Mouse (Mus musculus) liver, embryonic 16.5 days (tissue): ENCODE results near the gene Ccdc175. TPM values are rescaled to one million over a fixed set of nuclear protein-coding genes. Genes with fewer than 3 reads are reported as not detected.

ENCODE experiments used
- ATAC-seq: fragments of 200-750 bp; cut with Nextera tagmentation; 2 replicates; pipeline ENCODE4 v1.8.0; 2017; ENCODE audit warnings: low read depth, mild to moderate bottlenecking, moderate number of reproducible peaks, moderate library complexity
- H3K27ac ChIP-seq: fragments of 300-500 bp; sonication (generic); 2 replicates; pipeline ENCODE4 v1.5.1; 2014; ENCODE audit warnings: mild to moderate bottlenecking, low read length
- H3K27me3 ChIP-seq: fragments of 300-500 bp; sonication (generic); 2 replicates; pipeline ENCODE4 v1.6.1; 2014; ENCODE audit warnings: low read depth, low read length, mixed read lengths; ENCODE audit not compliant: control insufficient read depth, insufficient read depth
- H3K36me3 ChIP-seq: fragments of 300-500 bp; sonication (generic); 2 replicates; pipeline ENCODE4 v1.6.1; 2014; ENCODE audit warnings: mild to moderate bottlenecking; ENCODE audit not compliant: control insufficient read depth, insufficient read depth
- H3K4me1 ChIP-seq: fragments of 300-500 bp; sonication (generic); 2 replicates; pipeline ENCODE4 v1.6.1; 2014; ENCODE audit warnings: low read depth, low read length, mixed read lengths; ENCODE audit not compliant: control insufficient read depth
- H3K4me2 ChIP-seq: fragments of 300-500 bp; sonication (generic); 2 replicates; pipeline ENCODE4 v1.6.1; 2014; ENCODE audit warnings: low read depth, low read length, mixed read lengths
- H3K4me3 ChIP-seq: fragments of 300-500 bp; sonication (generic); 2 replicates; pipeline ENCODE4 v1.5.1; 2014; ENCODE audit warnings: low read depth, mild to moderate bottlenecking, low read length
- H3K9ac ChIP-seq: fragments of 300-500 bp; sonication (generic); 2 replicates; pipeline ENCODE4 v1.6.1; 2014; ENCODE audit warnings: low read depth, low read length
- H3K9me3 ChIP-seq: fragments of 300-500 bp; sonication (generic); replicated peaks from 2 replicates; pipeline ENCODE4 v1.6.1; 2016; ENCODE audit warnings: low read length; ENCODE audit not compliant: control insufficient read depth
- WGBS: fragments of 180-500 bp; shearing (Covaris S2); extraction: QIAGEN DNeasy Blood & Tissue Kit; methylation state at CpG from one replicate; pipeline ENCODE4 v1.1.7; 2014; ENCODE audit not compliant: insufficient replicate concordance; 5-methylcytosine and 5-hydroxymethylcytosine counted together
- polyA plus RNA-seq: library from polyadenylated mRNA; unstranded; fragments of >200 nt; fragmentation: Nextera tagmentation; extraction: Ambion mirVana; gene quantifications from 2 replicates; pipeline ENCODE4 v1.2.1, GENCODE M21; 2015

The Ccdc175 gene
- polyA plus RNA-seq, 1 experiment from 2014 or later = not detected

DNA sequence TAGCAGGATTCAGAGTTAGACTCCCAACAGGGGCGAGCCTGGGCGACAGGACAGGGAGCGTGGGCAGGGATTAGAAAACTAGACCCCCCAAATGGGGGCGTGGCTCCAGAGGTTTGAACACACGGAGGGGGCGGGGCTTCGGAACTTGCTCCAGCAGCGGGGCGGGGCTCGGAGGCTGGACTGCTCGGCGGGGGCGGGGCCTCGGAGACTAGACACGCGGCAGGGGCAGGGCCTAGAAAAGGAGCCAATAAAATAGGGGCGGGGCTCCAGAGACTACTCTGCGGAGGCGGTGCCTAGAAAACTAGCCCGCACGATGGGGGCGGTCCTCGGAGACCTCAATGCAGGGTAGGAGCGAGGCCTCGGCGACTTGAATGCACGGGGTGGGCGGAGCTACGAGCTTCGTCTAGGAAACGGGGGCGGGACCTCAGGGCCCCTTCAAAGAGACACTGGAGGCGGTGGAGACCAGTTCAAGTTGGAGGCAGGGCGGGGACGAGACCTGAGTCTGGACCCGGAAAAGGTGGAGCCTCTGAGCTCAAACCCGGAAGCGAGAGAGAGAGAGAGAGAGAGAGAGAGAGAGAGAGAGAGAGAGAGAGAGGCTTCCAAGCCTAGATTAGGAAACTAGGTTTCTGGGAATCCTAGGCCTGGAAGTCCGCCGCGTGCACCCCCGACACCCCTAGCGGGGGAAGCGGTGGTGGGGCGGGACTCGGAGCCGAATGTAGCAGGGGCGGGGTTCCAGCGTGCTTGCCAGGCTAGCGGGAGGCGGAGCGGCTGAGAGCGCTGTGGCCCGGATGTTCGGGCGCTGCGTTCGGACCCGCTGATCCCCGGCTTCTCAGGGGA lies 99.3 kb downstream of the Ccdc175 start, which contains the start of the genes L3hypdh and Jkamp:
L3hypdh (minus strand) TSS at position 111 of the 837 bp plus-strand sequence.
Jkamp (plus strand) TSS at position 261 of the 837 bp plus-strand sequence.
- WGBS = under 1% methylated on average over 60 of the region's 60 CpGs
- Histone ChIP-seq H3K9ac (peak within 1 kb of the TSS; percentile 81), H3K36me3 (no peaks in the 10 kb centered on the region), H3K27me3 (peaks cover 13% of the 10 kb centered on the region), H3K4me1 (peaks cover 7% of the 10 kb centered on the region; the same call in 1 of the 2 replicates), H3K4me3 (peak within 1 kb of the TSS; percentile 87), H3K27ac (peak within 1 kb of the TSS; percentile 93), H3K9me3 (no peaks in the 10 kb centered on the region), H3K4me2 (peak within 1 kb of the TSS; percentile 78)
- ATAC-seq = peak; percentile 89

DNA sequence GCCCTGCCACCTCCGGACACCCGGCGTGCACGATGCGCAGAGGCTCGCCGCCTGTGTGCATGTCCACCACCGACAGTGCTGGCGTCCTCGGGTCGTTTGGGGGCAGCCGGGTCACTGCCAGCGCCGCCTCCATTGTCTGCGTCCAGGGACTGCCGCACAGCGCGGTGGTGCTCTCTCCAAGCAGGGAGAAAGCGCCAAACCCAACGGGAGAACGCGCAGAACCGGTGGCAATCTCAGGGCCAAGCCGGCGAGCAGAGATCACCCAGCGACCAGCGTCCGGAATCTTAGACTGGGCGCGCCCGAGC lies 99.9 kb downstream of the Ccdc175 start:
- H3K4me2 ChIP-seq = peak overlapping the region; percentile 78
- ATAC-seq = peak; percentile 7
- H3K4me1 ChIP-seq = peaks cover 7% of the 10 kb centered on the region; the same call in 1 of the 2 replicates
- peak overlapping the region; percentile 53 for H3K9ac ChIP-seq
- H3K27me3 ChIP-seq = peaks cover 13% of the 10 kb centered on the region
- under 1% methylated on average over 31 of the region's 31 CpGs for WGBS
- no peaks in the 10 kb centered on the region for H3K36me3 ChIP-seq
- peak overlapping the region; percentile 66 for H3K27ac ChIP-seq
- H3K4me3 ChIP-seq = peak overlapping the region; percentile 87
- H3K9me3 ChIP-seq = no peaks in the 10 kb centered on the region

DNA sequence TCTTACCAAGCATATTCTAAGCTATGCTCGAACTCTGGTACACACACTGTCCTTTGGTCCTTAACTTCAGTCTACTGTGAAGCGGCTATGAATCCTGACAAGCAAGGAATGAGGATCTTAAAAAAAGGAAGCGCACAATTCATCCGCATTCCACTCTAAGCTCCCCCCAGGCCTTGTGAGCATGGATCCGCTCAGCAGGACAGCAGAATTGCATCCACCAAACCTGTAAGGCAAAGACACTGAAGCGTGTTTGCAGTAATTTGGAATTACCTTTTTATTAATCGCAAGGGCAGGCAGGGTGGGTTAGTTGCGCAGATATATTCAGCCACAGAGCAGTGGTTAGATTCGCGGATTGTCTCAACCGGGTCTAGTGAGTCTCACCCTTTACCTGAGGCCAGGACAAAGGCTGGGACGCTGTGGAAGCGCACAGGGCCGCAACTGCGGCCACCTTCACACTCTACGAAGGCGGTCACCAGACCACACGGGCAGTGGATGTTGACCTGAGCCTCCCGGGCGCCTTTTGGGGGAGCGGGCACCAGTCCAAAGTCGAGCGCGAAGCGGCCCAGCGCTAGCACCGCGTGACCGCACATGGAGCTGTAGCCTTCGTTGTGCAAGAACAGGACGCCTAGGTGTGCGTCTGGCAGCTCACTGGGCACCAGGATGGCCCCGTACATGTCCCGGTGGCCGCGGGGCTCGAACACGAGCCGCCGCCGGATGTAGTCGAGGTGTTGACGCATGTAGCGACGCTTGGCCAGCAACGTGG lies 100.4 kb downstream of the Ccdc175 start:
- ATAC-seq = peak; percentile 14
- WGBS = 6% methylated on average over 46 of the region's 46 CpGs
- peak overlapping the region; percentile 66 for H3K27ac ChIP-seq
- H3K9me3 ChIP-seq = no peaks in the 10 kb centered on the region
- H3K36me3 ChIP-seq = no peaks in the 10 kb centered on the region
- peak overlapping the region; percentile 87 for H3K4me3 ChIP-seq
- H3K9ac ChIP-seq = peak overlapping the region; percentile 53
- H3K27me3 ChIP-seq = peaks cover 13% of the 10 kb centered on the region
- H3K4me1 ChIP-seq = peaks cover 7% of the 10 kb centered on the region; the same call in 1 of the 2 replicates
- peak overlapping the region; percentile 78 for H3K4me2 ChIP-seq

DNA sequence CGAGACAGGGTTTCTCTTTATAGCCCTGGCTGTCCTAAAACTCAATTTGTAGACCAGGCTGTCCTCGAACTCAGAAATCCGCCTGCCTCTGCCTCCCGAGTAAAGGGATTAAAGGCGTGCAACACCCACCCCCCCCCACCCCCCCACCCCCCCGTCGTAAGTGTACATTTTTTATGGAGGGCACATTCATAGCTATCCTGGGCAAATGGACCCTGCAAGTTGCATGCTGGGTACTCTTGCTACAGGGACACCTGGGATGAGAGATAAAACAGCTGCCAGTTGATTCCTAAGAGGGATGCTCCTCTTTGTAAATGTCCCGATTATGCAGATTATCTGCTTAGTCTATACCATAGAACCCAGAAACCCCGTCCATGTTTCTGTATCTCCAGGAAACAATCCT lies 101.6 kb downstream of the Ccdc175 start:
- Histone ChIP-seq H3K9me3 (no peaks in the 10 kb centered on the region), H3K9ac (no peak overlapping the region), H3K27ac (no peak overlapping the region), H3K4me2 (no peak overlapping the region), H3K4me3 (no peak overlapping the region), H3K27me3 (peaks cover 13% of the 10 kb centered on the region), H3K36me3 (no peaks in the 10 kb centered on the region), H3K4me1 (peaks cover 7% of the 10 kb centered on the region; the same call in 1 of the 2 replicates)
- WGBS = 55% methylated on average over 9 of the region's 9 CpGs
- ATAC-seq = no peak

DNA sequence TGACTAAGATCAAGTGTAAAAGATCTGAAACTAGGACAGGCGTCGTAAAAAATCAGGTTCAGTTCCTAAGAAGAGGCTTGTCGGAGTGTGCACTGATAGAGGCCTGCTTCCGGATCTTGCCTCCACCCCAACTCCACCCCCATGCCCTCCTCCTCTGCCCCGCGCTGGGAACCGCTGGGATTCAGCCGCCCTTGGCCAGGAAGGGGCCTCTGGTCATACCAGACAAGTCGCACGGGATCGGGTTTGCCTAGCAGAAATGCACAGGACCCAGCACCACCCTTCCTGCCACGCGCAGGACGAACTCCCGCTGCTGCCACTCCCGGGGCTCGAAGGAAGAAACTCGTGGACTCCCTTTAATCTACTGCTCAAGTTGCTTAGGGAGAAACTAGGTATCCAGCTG lies 102.5 kb downstream of the Ccdc175 start:
- no peaks in the 10 kb centered on the region for H3K36me3 ChIP-seq
- peaks cover 7% of the 10 kb centered on the region; the same call in 1 of the 2 replicates for H3K4me1 ChIP-seq
- H3K4me2 ChIP-seq = peak overlapping the region; percentile 52
- no peak for ATAC-seq
- H3K9me3 ChIP-seq = no peaks in the 10 kb centered on the region
- WGBS = 30% methylated on average over 18 of the region's 18 CpGs
- H3K4me3 ChIP-seq = peak overlapping the region; percentile 31; the same call in 1 of the 2 replicates
- no peak overlapping the region for H3K27ac ChIP-seq
- no peak overlapping the region for H3K9ac ChIP-seq
- peaks cover 13% of the 10 kb centered on the region for H3K27me3 ChIP-seq

DNA sequence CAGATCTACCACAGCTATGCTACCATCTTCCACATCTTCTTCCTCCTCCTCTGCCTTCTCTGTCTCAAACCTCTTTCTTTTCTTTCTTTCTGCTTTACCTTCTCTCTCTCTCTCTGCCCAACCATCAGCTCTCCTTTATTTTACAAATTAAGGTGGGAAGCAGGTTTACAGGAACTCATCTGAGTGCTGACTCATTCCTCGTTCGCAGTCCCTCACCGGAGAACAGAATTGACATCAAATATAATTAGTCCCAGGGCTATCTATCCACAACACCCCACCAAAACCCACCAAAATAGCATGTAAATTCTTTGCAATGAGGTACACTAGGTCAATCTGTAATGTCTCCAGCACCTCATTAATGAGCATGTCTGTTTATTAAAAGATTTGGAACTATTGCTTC lies 102.9 kb downstream of the Ccdc175 start:
- no peaks in the 10 kb centered on the region for H3K36me3 ChIP-seq
- H3K4me3 ChIP-seq = no peak overlapping the region
- no peak overlapping the region for H3K9ac ChIP-seq
- H3K27me3 ChIP-seq = peaks cover 13% of the 10 kb centered on the region
- H3K4me2 ChIP-seq = peak overlapping the region; percentile 52; the same call in 1 of the 2 replicates
- peaks cover 7% of the 10 kb centered on the region; the same call in 1 of the 2 replicates for H3K4me1 ChIP-seq
- 45% methylated on average over 3 of the region's 3 CpGs for WGBS
- H3K27ac ChIP-seq = no peak overlapping the region
- no peaks in the 10 kb centered on the region for H3K9me3 ChIP-seq
- no peak for ATAC-seq

DNA sequence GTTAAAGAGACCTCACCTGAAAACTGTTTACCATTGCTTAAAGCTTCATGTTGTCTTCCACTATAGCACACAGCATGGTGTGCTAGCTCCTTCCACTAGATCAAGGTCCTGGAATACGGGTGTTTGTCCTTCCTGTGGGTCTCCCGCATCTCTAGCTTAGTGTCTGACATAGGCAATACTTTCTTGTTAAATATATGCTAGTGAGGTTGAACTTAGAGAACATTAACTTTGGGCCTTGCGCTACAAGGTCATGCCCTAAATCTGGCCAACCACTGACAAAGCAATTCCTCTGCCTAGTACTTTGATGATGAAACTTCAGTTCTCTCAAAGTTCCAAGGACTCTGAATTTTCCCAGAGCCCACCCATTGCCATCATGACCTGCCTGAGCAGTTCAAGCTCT lies 106.6 kb downstream of the Ccdc175 start:
- H3K27ac ChIP-seq = no peak overlapping the region
- ATAC-seq = peak; percentile 78
- 56% methylated on average over 3 of the region's 3 CpGs for WGBS

DNA sequence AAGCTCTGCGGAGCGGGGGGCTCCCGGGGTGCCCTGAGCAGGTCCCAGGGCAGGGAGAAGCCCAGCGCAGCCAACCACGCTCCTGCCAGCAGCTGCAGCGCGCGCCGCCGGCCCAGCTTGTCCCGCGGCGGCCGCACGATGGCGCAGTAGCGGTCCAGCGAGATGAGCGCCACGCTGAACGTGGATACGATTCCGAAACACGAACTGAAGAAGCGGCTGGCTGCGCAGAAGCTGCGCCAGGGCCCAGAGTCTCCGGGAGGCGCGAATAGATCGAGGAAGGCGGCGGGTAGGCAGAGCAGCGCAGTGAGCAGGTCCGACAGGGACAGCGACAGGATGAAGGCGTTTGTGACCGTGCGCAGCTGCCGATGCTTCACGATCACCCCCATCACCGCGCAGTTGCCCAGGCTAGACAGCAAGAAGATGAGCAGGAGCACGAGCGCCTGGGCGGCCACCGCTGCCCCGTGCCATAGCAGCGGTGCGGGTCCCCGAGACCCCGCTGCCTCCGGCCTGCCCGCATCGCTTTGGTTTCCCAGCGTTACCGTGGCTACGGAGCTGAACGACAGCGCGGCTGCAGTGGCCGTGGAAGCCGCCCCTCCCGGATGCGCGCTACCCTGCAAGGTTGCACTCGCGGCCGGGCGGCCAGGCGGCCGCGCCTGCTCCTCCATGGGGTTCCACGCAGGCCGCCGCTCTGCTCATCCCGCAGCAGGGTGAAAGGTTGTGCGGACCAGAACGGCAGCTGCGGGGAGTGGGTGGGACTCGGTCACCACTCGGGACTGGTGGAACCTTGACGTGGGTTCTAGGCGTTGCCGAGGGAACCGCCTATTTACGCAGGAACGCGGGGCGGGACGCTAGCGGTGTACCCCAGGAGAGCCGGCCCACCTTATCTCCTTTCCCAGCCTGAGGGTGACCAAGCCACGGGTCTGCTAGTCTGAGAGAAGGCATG lies 114.2 kb downstream of the Ccdc175 start, which contains the start of gene Gpr135:
Gpr135 (minus strand) TSS at position 799 of the 943 bp plus-strand sequence.
- WGBS = under 1% methylated on average over 94 of the region's 94 CpGs
- H3K4me1 ChIP-seq = peaks cover 4% of the 10 kb centered on the region
- peaks cover 28% of the 10 kb centered on the region for H3K27me3 ChIP-seq
- H3K27ac ChIP-seq = no peak within 1 kb of the TSS
- H3K36me3 ChIP-seq = peaks cover 4% of the 10 kb centered on the region; the same call in 1 of the 2 replicates
- H3K9ac ChIP-seq = no peak within 1 kb of the TSS; the same call in 1 of the 2 replicates
- H3K9me3 ChIP-seq = no peaks in the 10 kb centered on the region
- peak within 1 kb of the TSS; percentile 63 for H3K4me3 ChIP-seq
- peak; percentile 70 for ATAC-seq
- peak within 1 kb of the TSS; percentile 80 for H3K4me2 ChIP-seq

More for the DNA sequence above, 106.6 kb downstream of the Ccdc175 start:
- H3K4me1 ChIP-seq = no peaks in the 10 kb centered on the region; the same call in 1 of the 2 replicates
- 0 out of 2 replicates have a peak overlapping the region, but pooled peaks have one; percentile 24 for H3K4me2 ChIP-seq
- peaks cover 3% of the 10 kb centered on the region for H3K27me3 ChIP-seq
- no peak overlapping the region for H3K9ac ChIP-seq
- no peaks in the 10 kb centered on the region for H3K9me3 ChIP-seq
- peaks cover 4% of the 10 kb centered on the region; the same call in 1 of the 2 replicates for H3K36me3 ChIP-seq
- no peak overlapping the region for H3K4me3 ChIP-seq
